Mouse (Mus musculus): ENCODE measurements around the gene Nabp2. TPM values are rescaled to one million over a fixed set of nuclear protein-coding genes. Genes with fewer than 3 reads are reported as not detected.

The Nabp2 gene
- polyA plus RNA-seq, 1 experiment: 82.9 TPM

DNA sequence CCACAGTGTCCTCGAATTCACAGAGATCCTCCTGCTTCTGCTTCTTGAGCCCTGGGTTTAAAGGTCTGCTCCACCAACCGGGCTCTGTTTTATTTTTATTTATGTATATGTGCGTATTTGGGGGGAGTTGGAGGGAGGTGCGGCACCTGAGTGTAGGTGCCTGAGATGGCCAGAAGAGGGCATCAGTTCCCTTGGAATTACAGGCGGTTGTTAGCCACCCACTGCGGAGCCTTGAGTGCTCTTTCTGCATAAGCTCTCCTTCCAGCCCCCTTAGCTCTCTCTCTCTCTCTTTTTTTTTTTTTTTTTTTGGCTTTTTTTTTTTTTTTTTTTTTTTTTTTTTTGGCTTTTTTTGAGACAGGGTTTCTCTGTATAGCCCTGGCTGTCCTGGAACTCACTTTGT lies 36.9 kb downstream of the Nabp2 start:
- no peaks in the 10 kb centered on the region for H3K27me3 ChIP-seq (ENCODE audit: control insufficient read depth, insufficient read depth, low read length, poor library complexity, severe bottlenecking)

DNA sequence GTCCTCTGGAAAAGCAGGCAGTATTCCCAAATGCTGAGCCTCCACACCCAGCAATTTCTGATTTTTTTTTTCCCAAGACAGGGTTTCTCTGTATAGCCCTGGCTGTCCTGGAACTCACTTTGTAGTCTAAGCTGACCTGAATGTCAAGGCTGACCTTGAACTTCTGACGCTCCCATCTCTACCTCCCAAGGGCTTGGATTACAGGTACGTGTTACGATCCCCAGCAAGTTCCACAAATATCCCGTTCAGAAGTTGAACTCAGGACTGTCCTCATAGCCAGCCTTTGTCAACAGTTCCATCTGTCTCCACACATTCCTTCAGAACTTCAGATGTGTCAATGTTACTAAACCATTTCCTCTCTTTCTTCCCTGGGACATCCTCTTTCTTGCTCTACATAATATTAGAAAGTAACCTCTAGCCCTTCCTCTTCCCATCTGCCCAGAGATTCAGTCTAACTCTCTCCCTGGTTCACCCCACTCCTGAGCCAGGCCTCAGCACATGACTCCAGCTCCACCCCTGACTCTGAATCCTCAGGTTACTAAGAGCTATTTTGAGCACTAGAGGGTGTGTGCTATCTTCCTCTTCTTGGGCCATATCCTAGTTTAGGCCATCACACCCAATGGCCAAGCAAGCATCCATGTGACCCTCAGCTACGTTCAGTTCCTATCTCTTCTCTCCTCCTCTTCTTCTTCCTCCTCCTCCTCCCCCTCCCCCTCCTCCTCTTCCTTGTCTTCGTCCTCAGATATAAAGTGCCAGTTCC lies 38.1 kb downstream of the Nabp2 start:
- H3K27ac ChIP-seq (ENCODE audit: insufficient read depth, low read length): peak overlapping the region; percentile 78
- no peaks in the 10 kb centered on the region for H3K9me3 ChIP-seq (replicated peaks; ENCODE audit: control insufficient read depth, insufficient read depth, low read length, poor library complexity, severe bottlenecking)
- no peaks in the 10 kb centered on the region for H3K36me3 ChIP-seq (ENCODE audit: control insufficient read depth, insufficient read depth, low read length, poor library complexity, severe bottlenecking)
- no peaks in the 10 kb centered on the region for H3K27me3 ChIP-seq (ENCODE audit: control insufficient read depth, insufficient read depth, low read length, poor library complexity, severe bottlenecking)
- no peak overlapping the region for H3K4me3 ChIP-seq (ENCODE audit: low read depth, low read length)
- no peak for TF ChIP-seq CTCF (IDR thresholded peaks at IDR 0.05; ENCODE audit: low read depth, low read length)
- no peak for TF ChIP-seq POLR2A (IDR thresholded peaks at IDR 0.05; ENCODE audit: insufficient read depth, low read length)
- TF ChIP-seq EP300 (IDR thresholded peaks at IDR 0.05; ENCODE audit: insufficient read depth, low read depth, low read length): no peak; the same call in 1 of the 2 replicates
- H3K9ac ChIP-seq (ENCODE audit: low read depth, poor library complexity, severe bottlenecking): no peak overlapping the region
- no peaks in the 10 kb centered on the region for H3K4me1 ChIP-seq (ENCODE audit: control insufficient read depth, insufficient read depth, low read length)

More for the DNA sequence above, 36.9 kb downstream of the Nabp2 start:
- H3K27ac ChIP-seq (ENCODE audit: insufficient read depth, low read length): no peak overlapping the region
- H3K4me1 ChIP-seq (ENCODE audit: control insufficient read depth, insufficient read depth, low read length): no peaks in the 10 kb centered on the region
- TF ChIP-seq POLR2A (IDR thresholded peaks at IDR 0.05; ENCODE audit: insufficient read depth, low read length): no peak
- TF ChIP-seq EP300 (IDR thresholded peaks at IDR 0.05; ENCODE audit: insufficient read depth, low read depth, low read length): 0 out of 2 replicates have a peak, but pooled peaks have one; percentile 60
- peak; percentile 83 for TF ChIP-seq CTCF (IDR thresholded peaks at IDR 0.05; ENCODE audit: low read depth, low read length)
- no peaks in the 10 kb centered on the region for H3K9me3 ChIP-seq (replicated peaks; ENCODE audit: control insufficient read depth, insufficient read depth, low read length, poor library complexity, severe bottlenecking)
- no peak overlapping the region for H3K4me3 ChIP-seq (ENCODE audit: low read depth, low read length)
- H3K9ac ChIP-seq (ENCODE audit: low read depth, poor library complexity, severe bottlenecking): no peak overlapping the region
- peaks cover under 1% of the 10 kb centered on the region; the same call in 1 of the 2 replicates for H3K36me3 ChIP-seq (ENCODE audit: control insufficient read depth, insufficient read depth, low read length, poor library complexity, severe bottlenecking)

DNA sequence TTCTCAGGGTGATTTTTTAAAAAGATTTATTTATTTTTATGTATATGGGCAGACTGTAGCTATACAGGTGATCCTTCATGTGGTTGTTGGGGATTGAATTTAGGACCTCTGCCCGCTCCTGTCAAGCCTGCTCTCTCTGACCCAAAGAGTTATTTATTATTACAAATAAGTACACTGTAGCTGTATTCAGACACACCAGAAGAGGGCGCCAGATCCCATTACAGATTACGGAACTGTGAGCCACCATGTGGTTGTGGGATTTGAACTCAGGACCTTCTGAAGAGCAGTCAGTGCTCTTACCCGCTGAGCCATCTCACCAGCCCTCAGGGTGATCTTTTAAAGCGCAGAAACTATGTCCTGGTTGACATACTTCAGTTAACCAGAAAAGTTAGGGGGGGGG lies 39.1 kb downstream of the Nabp2 start:
- H3K36me3 ChIP-seq (ENCODE audit: control insufficient read depth, insufficient read depth, low read length, poor library complexity, severe bottlenecking): no peaks in the 10 kb centered on the region
- H3K27me3 ChIP-seq (ENCODE audit: control insufficient read depth, insufficient read depth, low read length, poor library complexity, severe bottlenecking): no peaks in the 10 kb centered on the region
- no peak overlapping the region for H3K27ac ChIP-seq (ENCODE audit: insufficient read depth, low read length)
- no peaks in the 10 kb centered on the region for H3K4me1 ChIP-seq (ENCODE audit: control insufficient read depth, insufficient read depth, low read length)
- H3K4me3 ChIP-seq (ENCODE audit: low read depth, low read length): no peak overlapping the region
- TF ChIP-seq POLR2A (IDR thresholded peaks at IDR 0.05; ENCODE audit: insufficient read depth, low read length): no peak
- no peak for TF ChIP-seq EP300 (IDR thresholded peaks at IDR 0.05; ENCODE audit: insufficient read depth, low read depth, low read length)
- TF ChIP-seq CTCF (IDR thresholded peaks at IDR 0.05; ENCODE audit: low read depth, low read length): no peak
- H3K9me3 ChIP-seq (replicated peaks; ENCODE audit: control insufficient read depth, insufficient read depth, low read length, poor library complexity, severe bottlenecking): no peaks in the 10 kb centered on the region
- H3K9ac ChIP-seq (ENCODE audit: low read depth, poor library complexity, severe bottlenecking): no peak overlapping the region

DNA sequence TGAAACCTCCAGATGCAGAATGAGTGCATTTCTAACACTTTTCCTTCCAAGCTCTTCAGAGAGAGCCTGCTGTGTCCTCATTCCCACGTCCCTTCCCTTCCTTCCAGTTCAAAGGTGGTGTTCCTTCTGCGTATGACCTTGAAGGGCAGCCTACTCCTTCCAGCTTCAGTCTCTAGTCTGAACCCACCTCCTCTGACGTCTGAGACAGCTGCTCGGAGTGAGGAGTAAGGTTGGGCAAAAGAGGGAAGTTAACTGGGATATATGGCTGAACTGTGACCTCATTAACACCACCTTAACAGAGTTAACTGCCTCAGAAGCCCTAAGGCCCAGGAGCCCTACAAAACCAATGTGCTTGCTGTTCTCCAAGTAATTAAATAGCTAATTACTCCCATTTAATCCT lies 40.7 kb downstream of the Nabp2 start:
- Histone ChIP-seq H3K27me3 (ENCODE audit: control insufficient read depth, insufficient read depth, low read length, poor library complexity, severe bottlenecking) (no peaks in the 10 kb centered on the region), H3K4me1 (ENCODE audit: control insufficient read depth, insufficient read depth, low read length) (no peaks in the 10 kb centered on the region), H3K27ac (ENCODE audit: insufficient read depth, low read length) (peak overlapping the region; percentile 47; the same call in 1 of the 2 replicates), H3K36me3 (ENCODE audit: control insufficient read depth, insufficient read depth, low read length, poor library complexity, severe bottlenecking) (no peaks in the 10 kb centered on the region), H3K9me3 (replicated peaks; ENCODE audit: control insufficient read depth, insufficient read depth, low read length, poor library complexity, severe bottlenecking) (no peaks in the 10 kb centered on the region), H3K4me3 (ENCODE audit: low read depth, low read length) (no peak overlapping the region), H3K9ac (ENCODE audit: low read depth, poor library complexity, severe bottlenecking) (no peak overlapping the region)
- TF ChIP-seq CTCF (IDR thresholded peaks at IDR 0.05; ENCODE audit: low read depth, low read length) (no peak), EP300 (IDR thresholded peaks at IDR 0.05; ENCODE audit: insufficient read depth, low read depth, low read length) (no peak), POLR2A (IDR thresholded peaks at IDR 0.05; ENCODE audit: insufficient read depth, low read length) (no peak)

DNA sequence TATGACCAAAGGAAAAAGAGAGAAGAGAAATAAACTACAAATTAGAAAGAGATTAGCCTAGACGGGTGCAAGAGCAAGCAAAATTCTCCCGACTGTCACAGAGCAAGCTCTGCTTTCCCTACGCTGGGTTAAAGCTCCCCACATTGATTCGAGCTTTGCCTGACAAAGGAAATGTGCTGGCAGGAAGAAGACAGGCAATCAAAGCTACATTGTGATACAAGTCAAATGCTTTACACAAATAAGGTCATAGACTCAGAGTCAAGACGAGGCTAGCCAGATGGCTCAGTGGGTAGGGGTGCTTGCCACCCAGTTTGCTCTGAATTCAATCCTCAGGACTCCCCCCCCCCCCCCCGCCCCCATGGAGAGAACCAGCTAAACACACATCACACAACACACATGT lies 41.3 kb downstream of the Nabp2 start:
- no peak overlapping the region for H3K4me3 ChIP-seq (ENCODE audit: low read depth, low read length)

DNA sequence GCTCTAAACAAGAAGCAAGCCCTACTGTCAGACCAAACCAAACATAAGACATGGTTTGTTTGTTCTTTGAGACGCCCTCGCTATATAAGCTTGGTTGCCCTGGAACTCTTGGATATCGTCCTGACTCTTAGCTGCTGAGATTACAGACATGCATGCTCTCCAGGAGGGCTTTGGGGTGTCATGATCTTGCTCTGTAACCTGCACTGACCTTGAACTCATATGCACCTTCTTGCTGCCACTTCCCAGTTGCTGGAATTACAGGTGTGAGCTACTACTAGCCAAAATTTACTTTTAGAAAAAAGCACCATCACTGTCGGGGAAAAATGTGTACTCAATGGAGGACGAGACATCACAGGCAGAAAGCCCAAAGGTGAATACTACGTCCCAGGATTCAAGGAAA lies 41.7 kb downstream of the Nabp2 start:
- H3K4me1 ChIP-seq (ENCODE audit: control insufficient read depth, insufficient read depth, low read length): no peaks in the 10 kb centered on the region
- H3K36me3 ChIP-seq (ENCODE audit: control insufficient read depth, insufficient read depth, low read length, poor library complexity, severe bottlenecking): no peaks in the 10 kb centered on the region; the same call in 1 of the 2 replicates
- peak overlapping the region; percentile 68; the same call in 1 of the 2 replicates for H3K9ac ChIP-seq (ENCODE audit: low read depth, poor library complexity, severe bottlenecking)
- 0 out of 2 replicates have a peak overlapping the region, but pooled peaks have one; percentile 60 for H3K4me3 ChIP-seq (ENCODE audit: low read depth, low read length)
- TF ChIP-seq CTCF (IDR thresholded peaks at IDR 0.05; ENCODE audit: low read depth, low read length) (no peak), POLR2A (IDR thresholded peaks at IDR 0.05; ENCODE audit: insufficient read depth, low read length) (no peak), EP300 (IDR thresholded peaks at IDR 0.05; ENCODE audit: insufficient read depth, low read depth, low read length) (no peak)
- no peaks in the 10 kb centered on the region for H3K27me3 ChIP-seq (ENCODE audit: control insufficient read depth, insufficient read depth, low read length, poor library complexity, severe bottlenecking)
- H3K27ac ChIP-seq (ENCODE audit: insufficient read depth, low read length): no peak overlapping the region
- H3K9me3 ChIP-seq (replicated peaks; ENCODE audit: control insufficient read depth, insufficient read depth, low read length, poor library complexity, severe bottlenecking): no peaks in the 10 kb centered on the region

More for the DNA sequence above, 41.3 kb downstream of the Nabp2 start:
- H3K9me3 ChIP-seq (replicated peaks; ENCODE audit: control insufficient read depth, insufficient read depth, low read length, poor library complexity, severe bottlenecking): no peaks in the 10 kb centered on the region
- no peak overlapping the region for H3K27ac ChIP-seq (ENCODE audit: insufficient read depth, low read length)
- no peak overlapping the region for H3K9ac ChIP-seq (ENCODE audit: low read depth, poor library complexity, severe bottlenecking)
- H3K27me3 ChIP-seq (ENCODE audit: control insufficient read depth, insufficient read depth, low read length, poor library complexity, severe bottlenecking): no peaks in the 10 kb centered on the region
- no peaks in the 10 kb centered on the region for H3K4me1 ChIP-seq (ENCODE audit: control insufficient read depth, insufficient read depth, low read length)
- TF ChIP-seq POLR2A (IDR thresholded peaks at IDR 0.05; ENCODE audit: insufficient read depth, low read length): no peak
- TF ChIP-seq EP300 (IDR thresholded peaks at IDR 0.05; ENCODE audit: insufficient read depth, low read depth, low read length): 0 out of 2 replicates have a peak, but pooled peaks have one; percentile 24
- TF ChIP-seq CTCF (IDR thresholded peaks at IDR 0.05; ENCODE audit: low read depth, low read length): no peak
- no peaks in the 10 kb centered on the region; the same call in 1 of the 2 replicates for H3K36me3 ChIP-seq (ENCODE audit: control insufficient read depth, insufficient read depth, low read length, poor library complexity, severe bottlenecking)
